Mouse (Mus musculus) right cerebral cortex, postnatal 4 days (tissue): ENCODE results near the gene Cst3.
A peak's percentile ranks its signal among the peaks of the same experiment; 100 is the strongest.

Experiments
- DNase-seq: peaks from one replicate; pipeline ENCODE4 v3.0.0-alpha.2; 2022

Cst3 gene

GRCm38 (mm10) chr2:148856630-148857400, 18.7 kb downstream of the Cst3 start:
- DNase-seq = no peak

DNA sequence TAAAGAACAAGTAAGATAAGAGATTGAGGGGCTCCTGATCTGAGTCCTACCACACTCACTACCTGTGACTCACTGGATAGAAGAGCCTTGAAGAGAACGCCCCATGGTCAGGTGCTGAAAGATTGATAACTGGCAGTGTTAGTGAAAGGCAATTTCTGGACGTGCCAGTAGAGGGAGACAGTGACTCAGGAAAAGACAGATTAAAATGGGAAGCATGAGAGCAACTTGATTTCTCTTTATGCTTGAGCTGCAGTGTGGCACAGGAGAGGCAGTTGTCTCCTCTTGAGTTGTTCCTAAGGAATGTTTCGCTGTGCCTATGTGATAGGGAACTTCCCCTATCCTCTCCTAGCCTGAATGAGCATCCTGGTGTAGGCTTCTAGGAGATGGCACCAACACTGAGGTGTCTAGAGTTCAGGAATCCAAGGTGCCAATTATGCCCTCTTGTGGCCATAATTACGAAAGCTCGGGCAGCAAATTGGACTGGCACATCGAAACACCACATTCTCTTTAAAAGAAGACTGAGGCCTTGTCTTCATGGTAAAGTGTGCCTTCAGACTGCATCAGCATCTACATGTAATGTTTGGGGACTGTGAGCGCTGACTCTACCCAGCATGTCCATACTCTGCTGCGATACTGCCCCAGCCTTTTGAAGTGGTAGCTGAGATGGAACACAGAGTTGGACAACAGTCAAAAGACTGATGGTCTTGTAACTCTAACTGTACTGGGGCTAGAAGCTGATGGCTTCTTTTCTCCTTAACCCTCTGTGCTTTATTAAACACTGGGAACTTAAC, 24.2 kb downstream of the Cst3 start:
- peak; percentile 75 for DNase-seq

- DNase-seq = no peak
These were observed 36.3 kb downstream of the Cst3 start for GRCm38 (mm10) chr2:148839224-148839623.

DNA sequence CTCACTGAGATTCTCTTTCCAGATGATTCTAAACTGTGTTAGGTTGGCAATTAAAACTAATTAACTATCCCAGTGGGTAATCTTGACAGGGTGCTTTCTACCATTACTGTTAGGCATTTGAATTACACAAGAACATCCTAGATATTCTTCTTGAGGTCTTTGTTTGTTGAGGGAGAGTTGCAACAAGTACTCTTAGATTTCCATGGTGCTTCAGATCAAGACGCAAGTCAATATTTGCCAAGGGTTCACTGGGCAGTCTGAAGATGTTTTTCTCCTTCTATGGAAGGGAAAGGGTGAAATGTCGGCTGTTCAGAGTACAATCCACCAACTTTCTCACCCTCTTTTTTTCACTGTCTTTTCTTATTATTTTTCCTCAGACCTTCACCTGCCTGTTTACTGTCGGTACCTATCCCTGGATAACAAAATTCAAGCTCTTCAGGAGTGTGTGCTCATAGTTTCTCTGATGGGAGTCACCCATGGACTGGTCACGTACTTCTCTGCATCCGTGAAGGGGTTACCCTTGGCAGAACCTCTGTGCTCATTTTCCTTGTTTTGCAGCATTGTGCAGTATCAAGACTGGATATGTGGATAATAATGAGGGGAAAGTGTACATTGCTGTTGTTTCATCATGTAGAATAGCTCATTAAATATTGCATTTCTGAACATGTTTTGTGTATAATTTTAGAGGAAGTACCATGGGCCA, 37.3 kb downstream of the Cst3 start:
- DNase-seq = no peak

GRCm38 (mm10) chr2:148834912-148835311, 40.6 kb downstream of the Cst3 start, which contains the start of gene Cst9:
TSS of gene Cst9 (plus strand) at chr2:148835147.
- DNase-seq = no peak

GRCm38 (mm10) chr2:148825986-148826385, 49.5 kb downstream of the Cst3 start:
- DNase-seq = no peak
